Mouse (Mus musculus) layer of hippocampus, adult 8-10 months (tissue): Measurements from ENCODE around the gene Kxd1. TPM values are rescaled to one million over a fixed set of nuclear protein-coding genes. Genes with fewer than 3 reads are reported as not detected.

ENCODE experiments used
- DNase-seq, 2 experiments: peaks; one replicate each; pipeline ENCODE4 v3.0.0; 2022; ENCODE audit warnings: low spot score in 2 of 2
- total RNA-seq, 4 experiments: library from RNA; stranded (reverse); gene quantifications; 2 replicates each; pipeline ENCODE4 v1.2.4; 2022

Kxd1 gene
- total RNA-seq, result 10 to 100 TPM; 36.7 to 46.9 (median 39.6) TPM

GRCm38 (mm10) chr8:70527512-70528181 lies at the start of gene Kxd1, which contains the start of gene Fkbp8:
TSS of gene Kxd1 (minus strand) at chr8:70527956.
TSS of gene Fkbp8 (plus strand) at chr8:70527724.
- peak; percentile 96 to 100 for DNase-seq

- no peak for DNase-seq
Observed at GRCm38 (mm10) chr8:70577207-70577606, 49.5 kb upstream of the Kxd1 start.

GRCm38 (mm10) chr8:70574915-70575314 lies 47.2 kb upstream of the Kxd1 start:
- no peak for DNase-seq

DNA sequence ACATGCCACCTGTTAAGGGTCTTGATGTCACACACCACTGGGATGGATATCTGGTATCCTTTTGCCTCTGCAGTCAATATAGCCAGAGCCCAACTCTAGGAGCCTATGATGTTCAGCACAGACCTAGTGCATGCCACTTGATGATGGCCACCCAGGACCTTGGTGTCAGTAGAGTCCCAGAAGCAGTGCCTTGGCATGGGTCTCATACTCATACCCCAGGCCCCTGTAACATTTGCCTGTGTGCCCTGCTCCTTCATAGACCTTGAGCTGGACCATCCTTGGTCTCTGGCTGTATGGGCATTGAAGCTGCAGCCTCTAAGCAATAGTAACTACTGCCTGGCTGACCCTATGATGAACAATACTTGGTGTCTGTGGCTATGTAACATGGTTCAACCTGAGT lies 46.5 kb upstream of the Kxd1 start:
- no peak for DNase-seq

DNA sequence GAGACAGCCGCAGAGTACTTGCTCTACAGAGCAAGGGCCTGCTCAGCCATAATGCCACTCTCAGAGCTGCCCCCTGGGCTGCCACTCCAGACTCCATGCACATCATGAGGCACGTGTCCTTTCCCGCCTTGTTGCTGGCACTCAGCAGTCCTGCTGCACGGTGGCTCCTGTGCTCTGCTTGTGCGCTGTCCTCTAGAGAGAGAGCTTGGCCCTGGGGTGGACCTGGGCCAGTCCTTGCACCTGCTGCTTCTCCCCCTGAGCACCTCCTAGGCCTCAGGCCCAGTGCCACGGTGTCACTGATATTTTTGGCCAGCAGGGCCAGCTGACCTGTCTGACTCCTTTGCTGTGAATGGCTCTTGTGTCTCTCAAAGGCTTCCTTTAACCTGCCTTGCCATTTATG lies 43.2 kb upstream of the Kxd1 start:
- no peak for DNase-seq

GRCm38 (mm10) chr8:70570360-70570759 lies 42.6 kb upstream of the Kxd1 start:
- DNase-seq, result no peak

- DNase-seq, result no peak
Observed at GRCm38 (mm10) chr8:70565561-70565960, 37.8 kb upstream of the Kxd1 start.

DNA sequence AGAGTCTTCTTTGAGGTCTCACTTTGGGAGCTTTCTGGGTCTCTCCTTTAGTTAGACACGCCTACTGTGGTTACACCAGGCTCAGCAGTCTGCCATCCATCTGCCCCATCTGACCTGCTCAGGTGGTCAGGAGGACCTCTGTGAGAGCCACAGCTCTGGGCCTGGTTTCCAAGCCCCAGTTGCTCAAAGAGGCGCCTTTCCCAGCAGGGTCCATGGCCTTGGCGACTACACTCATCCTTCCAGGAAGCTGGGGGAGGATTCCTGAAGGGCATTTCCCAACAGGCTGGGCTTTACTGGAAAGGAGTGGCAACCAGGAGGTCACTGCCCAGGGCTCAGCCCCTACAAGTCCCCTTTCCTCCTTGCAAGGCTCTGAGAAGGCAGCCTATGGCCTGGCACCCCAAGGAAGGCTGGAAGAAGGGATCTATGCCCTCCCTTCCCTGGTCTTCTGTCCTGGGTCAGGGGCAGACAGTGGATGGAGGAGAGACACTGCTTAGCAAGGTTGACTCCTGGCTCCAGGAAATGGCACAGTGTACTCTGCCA lies 37.0 kb upstream of the Kxd1 start:
- no peak for DNase-seq

DNA sequence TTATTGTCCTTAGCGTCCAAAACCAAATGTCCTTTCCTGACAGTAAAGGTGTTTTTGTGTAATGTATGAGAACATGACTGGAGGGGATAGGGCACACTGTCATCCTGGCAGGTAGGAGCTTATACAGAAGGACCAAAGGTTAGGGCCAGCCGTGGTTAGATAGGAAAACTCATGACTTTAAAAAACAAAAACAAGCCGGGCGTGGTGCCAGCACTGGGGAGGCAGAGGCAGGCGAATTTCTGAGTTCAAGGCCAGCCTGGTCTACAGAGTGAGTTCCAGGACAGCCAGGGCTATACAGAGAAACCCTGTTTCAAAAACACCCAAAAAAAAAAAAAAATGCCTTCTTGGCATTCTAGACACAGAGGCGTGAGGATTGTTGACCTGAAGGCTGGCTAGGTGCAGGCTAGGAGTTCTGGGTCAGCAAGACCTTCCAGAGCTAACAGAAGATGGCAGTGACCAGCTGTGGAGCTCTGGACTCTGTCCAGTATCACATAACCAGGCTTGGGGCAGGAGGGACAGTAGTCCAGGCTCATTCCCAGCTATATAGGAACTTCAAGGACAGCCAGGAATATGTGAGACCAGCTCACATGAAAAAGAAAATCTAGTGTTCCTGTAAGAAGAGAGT lies 36.1 kb upstream of the Kxd1 start:
- no peak for DNase-seq

- DNase-seq, result no peak
Observed at GRCm38 (mm10) chr8:70562802-70563201, 35.0 kb upstream of the Kxd1 start.

DNA sequence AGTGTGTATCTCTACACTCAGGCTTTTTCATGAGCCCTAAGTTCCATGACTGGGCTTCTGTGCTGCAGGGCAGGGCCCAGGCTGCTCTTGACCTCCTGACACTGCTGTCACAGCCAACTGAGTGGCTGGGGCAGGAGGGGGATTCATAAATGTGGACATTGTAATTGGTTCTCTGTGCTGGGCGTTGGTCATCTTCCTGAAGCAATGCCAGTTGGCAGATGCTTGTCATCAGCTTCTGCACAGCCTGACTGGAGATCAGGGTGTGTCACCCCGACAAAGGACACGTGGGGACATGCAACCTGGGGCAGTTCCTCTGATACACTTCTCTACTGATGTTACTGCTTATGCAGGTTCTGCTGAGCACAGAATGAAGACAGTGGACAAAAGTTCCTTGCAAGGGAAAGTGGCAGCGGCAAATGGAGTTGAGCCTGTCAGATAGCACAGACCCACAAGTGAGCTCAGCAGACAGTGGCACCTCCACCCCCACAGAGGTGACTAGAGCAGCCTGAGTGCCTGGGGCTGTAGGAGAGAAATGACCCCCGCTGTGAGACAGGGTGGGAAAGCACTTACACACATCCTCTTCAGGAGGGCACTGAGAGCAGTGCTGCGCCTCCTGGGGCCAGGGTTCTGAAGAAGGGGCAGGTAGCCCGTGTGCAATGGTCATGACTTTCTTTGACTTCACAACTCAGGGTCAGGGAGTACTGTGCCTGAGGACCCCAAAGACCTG lies 34.2 kb upstream of the Kxd1 start:
- DNase-seq, result peak; percentile 52 to 74

DNA sequence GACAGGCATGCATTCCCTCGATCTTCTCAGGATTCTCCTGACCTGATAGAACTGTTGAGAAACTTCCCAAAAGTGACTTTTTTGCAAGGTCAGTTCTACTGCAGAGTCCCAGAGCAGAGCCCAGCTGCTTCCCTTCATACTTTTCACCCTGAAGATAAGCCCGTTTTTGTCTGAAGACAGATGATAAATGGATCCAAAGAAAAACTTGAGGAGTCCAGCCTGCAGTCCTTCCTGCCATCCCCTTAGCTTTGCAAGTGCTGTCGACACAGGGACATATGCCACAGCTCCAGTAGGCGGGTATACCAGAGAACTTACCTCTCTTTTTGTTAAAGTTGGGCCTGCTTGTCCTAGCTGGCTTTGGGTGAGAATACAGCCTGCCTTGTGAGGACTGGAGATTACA lies 33.6 kb upstream of the Kxd1 start:
- no peak for DNase-seq

DNA sequence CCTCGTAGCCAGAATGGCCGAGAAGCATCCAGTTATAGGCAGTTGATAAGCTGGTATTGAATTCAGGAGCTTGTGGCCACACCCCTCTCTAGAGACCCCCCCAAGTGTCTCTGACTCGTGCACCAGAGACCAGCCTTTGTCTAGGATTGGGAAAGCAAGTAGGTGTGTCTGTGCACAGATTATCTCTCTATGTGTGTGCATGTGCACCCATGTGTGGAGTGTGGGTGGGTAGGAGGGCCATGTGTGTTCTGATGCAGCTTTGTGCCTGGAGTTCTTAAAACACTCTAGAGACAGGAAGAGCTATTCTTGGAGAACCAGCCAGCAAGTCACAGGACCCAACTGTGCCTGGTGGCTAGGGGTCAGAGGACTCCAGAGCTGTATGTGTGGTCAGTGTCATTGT lies 32.8 kb upstream of the Kxd1 start:
- no peak for DNase-seq

- DNase-seq, result peak in 1 of 2 experiments; percentile 57
Observed at GRCm38 (mm10) chr8:70560096-70560495, 32.3 kb upstream of the Kxd1 start.

- no peak for DNase-seq
Observed at GRCm38 (mm10) chr8:70558983-70559382, 31.2 kb upstream of the Kxd1 start.

DNA sequence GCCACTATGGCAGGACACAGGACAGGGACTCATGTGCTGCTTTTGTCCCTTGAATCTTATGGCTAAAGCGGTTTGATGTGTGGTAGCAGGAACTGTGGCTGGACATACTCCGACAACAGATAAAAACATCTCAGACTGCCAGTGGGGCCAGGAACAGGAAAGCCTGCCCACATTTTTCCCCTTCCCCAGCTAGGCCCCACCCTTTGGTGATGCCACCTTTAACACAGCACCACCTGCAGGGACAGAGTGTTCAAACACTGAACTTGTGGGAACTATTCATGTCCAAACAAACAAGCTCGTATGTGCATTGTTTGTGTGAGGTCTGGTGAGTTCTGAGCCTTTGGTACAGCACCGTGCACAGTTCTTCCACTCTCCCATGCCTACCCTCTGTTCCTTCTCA lies 30.6 kb upstream of the Kxd1 start:
- DNase-seq, result no peak

GRCm38 (mm10) chr8:70555079-70555747 lies 27.5 kb upstream of the Kxd1 start:
- DNase-seq, result no peak

DNA sequence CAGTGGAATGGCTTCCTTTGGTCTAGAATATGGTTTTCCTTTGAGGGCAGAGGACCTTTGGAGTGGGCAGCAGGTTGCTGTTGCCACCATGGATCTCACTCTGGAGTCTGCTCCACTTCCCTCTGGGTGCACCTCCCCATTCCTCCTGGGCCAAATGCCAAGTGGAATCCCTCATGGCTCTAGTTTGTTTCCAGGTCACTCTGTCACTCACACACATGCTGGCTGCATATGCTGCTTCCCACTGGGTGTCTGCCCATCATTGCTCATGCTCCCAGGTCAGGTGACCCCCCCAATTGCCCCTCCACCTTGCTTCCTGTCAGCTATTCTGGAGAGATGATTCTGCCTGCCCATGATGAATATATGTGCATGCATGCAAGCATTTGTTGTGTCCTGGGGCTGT lies 26.0 kb upstream of the Kxd1 start:
- DNase-seq, result no peak

DNA sequence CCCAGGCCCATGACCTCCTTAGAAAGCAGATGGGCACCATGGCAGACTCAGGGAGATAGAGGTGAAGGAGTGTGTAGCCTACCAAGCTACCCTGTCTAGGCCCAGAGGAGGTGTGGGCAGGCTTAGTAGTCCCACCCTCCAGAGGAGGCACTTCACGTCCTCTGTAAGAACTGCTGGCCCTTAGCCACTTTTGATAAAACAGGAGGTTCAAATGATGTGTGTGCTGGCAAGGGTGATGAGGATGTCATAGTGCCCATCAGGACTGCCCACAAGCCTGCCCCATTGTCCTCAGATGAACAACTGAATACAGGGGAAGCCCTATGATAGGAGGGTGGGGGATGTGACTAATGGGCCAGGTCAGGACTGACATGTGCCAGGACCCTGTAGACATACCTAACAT lies 25.1 kb upstream of the Kxd1 start:
- no peak for DNase-seq

DNA sequence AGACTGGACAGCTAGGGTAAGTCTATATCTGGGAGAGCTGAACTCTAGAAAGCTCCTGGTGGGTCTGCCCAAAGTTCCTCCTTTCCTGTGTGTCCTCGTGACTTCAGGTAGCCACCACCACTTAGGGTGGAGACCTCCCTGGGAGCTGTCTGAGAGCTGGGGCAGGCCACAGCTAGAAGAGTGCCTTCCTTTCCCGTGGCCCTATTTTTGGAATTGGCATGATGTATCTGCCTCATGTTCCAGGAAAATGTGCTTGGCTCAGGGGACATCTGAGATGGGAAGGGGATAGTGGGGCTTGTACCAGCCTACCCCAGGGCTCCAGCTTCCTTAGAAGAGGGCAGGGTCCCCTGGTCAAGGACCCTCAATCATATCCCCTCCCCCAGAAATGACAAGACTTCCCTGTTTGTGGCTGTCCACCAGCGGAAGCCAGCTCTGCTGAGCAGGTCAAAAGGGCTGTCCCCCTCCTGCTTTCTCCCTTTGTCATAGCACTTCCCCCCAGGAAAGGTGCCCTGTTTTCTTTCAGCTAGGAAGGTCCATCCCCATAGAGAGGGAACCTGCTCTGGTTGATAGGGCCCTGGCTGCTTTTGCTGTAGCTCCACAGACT lies 23.9 kb upstream of the Kxd1 start:
- DNase-seq, result no peak

DNA sequence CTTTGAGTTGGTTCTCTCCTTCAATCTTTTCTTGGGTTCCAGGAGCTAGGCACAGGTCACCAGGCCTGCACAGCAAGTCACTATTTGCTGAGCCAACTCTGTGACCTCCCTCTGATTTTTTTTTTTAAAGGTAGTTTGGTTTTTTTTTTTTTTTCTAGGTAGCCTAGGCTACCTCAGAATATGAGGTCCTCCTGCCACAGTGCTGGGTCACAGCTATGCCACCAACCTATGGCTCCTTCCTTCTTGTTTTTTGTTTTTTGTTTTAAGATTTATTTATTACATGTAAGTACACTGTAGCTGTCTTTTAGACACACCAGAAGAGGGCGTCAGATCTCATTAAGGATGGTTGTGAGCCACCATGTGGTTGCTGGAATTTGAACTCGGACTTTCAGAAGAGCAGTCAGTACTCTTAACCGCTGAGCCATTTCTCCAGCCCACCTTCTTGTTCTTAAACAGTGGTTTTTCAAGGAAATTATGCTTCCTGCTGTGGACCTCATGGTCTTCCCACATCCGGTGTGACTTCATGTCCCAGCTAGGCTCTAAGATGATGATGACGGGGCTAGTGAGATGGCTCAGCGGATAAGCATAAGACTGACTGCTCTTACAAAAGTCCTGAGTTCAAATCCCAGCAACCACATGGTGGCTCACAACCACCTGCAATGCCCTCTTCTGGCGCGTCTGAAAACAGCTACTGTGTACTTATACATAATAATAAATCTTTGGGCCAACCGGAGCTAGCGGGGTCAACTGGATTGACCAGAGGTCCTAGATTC lies 21.8 kb upstream of the Kxd1 start:
- no peak for DNase-seq
